Mouse (Mus musculus): ENCODE results near the gene Pitx1. TPM values are rescaled to one million over a fixed set of nuclear protein-coding genes. Genes with fewer than 3 reads are reported as not detected.

Gene Pitx1
- not detected for total RNA-seq (2021)
- long read RNA-seq, experiment 1: 0 reads
- long read RNA-seq, experiment 2: 0 reads

DNA sequence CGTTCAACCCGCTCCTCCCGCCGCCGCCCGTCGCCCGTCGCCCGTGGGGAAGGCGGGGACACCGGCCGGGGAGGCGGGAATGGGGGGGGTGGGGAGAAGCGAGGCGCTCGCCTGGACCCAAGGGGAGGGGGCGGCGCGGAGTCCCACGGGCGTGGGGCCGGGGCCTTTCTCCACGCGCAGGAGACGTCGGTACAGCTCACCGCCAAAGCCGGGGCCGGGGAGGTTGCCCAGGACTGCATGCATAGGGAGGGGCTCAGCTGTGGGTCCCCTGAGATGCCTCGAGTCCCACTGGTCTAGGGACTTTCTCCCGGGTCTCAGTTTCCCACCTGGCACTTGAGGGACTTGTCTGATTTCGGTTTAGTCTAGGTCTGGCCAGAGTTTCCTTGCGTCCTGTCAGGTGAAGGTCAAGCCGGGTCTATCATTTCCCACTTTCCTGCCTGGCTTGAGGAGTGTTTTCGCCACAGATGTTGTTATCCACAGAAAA lies at the start of gene Pitx1:
Pitx1 (minus strand) TSS at position 51 of the 484 bp plus-strand sequence.
- DNase-seq (ENCODE audit: low spot score in 2 of 2): no peak
- intact Hi-C loops (cut with DNase I): loop anchor here (10.0 kb wide), 1 partner anchor 239 kb away; no protein-coding TSS in a partner anchor

DNA sequence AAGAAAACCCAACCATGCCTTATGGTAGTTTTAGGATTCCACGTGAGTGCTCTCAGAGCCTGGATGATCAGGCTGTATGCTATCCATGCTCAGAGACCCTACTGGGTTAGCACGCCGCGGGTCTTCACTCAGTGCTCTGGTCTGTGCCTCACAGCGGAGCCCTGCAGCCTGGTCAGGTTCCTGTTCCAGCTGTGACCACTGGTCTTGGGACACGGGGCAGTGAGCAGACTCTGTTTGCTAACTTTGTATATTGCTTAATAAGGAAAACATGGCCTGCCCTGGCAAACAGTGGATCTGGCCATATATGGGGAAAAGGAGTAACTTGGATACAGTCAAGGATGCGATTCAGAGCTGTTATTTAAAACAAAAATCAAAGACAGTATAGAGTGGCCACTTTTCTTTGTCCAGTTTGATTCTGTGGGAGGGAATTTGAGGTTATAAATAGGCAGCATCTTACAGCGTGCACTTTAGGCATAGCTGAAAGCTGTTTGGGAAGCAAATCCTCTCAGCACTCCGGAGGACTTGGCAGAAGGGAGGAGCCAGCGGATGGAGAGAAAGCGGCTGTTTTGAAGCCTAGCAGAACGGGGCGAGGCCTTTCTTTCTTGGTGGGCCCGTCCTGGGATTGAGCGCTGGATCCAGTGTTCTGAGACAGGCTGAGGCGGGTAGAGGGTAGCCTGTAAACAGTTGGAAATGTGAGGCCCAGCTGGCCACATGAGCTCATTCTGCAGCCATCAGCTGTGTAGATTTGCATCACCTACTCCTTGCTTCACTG lies 45.6 kb upstream of the Pitx1 start:
- no peak for DNase-seq (ENCODE audit: low spot score in 2 of 2)
- intact Hi-C loops (cut with DNase I): no loop called here

DNA sequence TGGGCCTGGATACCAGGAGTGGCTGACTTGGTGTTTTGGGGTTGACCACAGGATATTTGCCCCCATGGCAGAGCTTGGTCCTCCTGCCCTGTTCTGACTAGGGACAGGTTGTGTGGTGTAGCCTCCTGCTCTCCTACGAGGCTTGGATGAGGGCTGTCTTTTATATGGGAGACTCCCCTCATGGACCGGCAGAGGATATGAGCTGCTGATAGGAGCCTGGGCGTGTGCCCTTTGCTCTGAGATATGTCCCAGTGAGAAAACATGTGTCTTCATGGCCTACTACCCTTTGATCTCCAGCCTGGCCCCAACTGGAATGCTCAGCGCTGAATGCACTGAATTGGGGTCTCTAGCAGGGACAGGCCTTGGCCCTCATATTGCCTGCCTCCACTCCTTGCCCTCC lies 42.4 kb upstream of the Pitx1 start:
- intact Hi-C loops (cut with DNase I): no loop called here
- DNase-seq (ENCODE audit: low spot score in 2 of 2): no peak

DNA sequence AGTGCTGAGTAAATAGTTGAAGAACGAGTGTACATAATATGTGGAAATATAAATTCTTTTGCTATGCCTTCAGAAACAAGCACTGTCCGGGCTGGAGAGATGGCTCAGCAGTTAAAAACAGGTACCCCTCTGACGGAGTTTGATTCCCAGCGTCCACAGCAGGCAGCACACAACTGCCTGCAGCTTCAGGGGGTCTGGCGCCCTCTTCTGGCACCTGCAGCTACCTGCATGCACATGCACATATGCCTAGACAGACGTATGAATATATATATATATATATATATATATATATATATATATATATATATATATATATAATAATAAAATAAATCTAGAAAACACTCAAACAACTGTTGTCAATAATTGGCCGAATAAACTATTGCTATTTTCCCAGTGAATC lies 35.4 kb upstream of the Pitx1 start:
- intact Hi-C loops (cut with DNase I): no loop called here
- DNase-seq (ENCODE audit: low spot score in 2 of 2): no peak

DNA sequence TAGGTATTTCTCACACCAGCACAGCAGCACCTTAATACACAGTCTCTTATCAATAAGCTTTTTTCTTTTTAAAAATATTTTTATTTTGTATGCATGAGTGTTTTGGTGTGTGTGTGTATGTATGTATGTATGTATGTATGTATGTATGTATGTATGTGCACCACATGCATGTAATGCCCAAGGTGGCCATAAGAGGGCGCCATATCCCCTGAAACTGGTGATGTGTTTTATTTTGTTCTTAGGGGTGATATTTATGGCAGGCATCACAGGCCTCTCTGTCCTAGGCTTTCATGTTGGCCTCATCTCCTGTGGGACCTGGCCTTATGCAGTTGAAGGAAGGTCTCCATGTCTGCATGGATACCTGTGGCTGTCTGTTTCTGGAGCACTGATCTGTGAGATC lies 34.0 kb upstream of the Pitx1 start:
- no peak for DNase-seq (ENCODE audit: low spot score in 2 of 2)
- intact Hi-C loops (cut with DNase I): no loop called here

DNA sequence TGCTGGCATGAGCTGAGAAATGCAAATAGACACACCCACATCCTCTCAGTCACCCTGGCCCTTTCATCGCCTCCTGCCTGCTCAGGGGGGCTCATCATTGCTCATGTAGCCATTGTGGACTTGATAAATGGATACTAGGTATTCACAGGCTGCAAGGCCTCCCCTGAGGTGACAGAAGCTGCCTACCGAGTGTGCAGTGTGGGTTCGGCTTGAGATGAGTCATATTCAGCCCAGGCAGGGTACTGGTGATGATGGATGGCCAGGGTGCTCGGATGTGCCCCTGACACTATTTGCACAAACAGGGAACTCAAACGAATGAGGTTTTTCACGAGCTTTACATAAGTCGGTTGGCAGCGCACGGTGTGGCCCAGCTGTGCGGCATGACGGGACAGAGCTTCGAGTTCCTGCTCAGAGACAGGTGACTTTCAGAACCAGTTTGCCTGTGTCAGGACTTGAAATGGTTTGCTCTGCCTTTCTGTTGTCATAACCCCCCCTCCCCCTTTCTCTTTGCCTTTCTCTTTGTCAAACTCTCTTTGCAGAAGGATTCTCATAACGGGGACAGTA lies 31.6 kb upstream of the Pitx1 start:
- no peak for DNase-seq (ENCODE audit: low spot score in 2 of 2)
- intact Hi-C loops (cut with DNase I): no loop called here

DNA sequence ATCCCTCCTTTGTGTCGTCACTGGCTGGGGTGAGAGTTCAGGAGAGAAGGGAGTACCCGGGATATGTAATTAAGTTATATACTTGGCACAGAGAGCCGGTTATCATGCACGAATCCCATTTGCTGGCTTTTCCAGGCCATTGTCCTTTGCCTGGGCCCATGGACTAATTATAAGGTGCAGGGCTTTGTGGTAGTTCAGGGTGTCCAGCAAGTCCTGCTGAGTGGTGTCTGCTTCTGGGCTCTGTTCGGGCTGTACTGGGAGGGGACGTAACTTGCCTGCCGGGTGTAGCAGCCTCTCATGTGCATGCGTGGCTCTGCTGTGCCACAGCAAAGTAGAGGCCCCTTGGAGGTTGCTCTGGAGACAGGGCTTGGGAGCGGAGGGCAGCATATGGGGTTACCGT lies 24.5 kb upstream of the Pitx1 start:
- intact Hi-C loops (cut with DNase I): no loop called here
- DNase-seq (ENCODE audit: low spot score in 2 of 2): no peak

DNA sequence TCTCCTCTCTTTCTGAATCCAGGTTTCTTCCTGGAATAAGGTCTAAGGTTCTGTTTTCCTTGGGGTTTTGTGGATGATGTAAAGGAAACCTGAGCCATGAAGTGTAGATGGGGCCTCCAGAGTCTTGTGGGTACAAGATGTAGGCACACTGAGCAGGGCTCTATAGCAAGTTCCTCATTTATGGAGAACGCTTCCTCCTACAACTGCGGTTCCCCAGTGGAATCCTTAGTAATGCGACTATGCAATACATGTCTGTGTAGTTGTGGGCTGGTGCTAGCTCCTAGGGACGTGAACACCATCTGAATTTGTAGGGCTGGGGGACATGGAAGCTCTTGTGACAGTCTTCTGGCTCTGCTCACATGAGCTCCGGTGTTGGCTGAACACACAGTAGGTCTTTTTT lies 22.5 kb upstream of the Pitx1 start:
- intact Hi-C loops (cut with DNase I): no loop called here
- no peak for DNase-seq (ENCODE audit: low spot score in 2 of 2)

DNA sequence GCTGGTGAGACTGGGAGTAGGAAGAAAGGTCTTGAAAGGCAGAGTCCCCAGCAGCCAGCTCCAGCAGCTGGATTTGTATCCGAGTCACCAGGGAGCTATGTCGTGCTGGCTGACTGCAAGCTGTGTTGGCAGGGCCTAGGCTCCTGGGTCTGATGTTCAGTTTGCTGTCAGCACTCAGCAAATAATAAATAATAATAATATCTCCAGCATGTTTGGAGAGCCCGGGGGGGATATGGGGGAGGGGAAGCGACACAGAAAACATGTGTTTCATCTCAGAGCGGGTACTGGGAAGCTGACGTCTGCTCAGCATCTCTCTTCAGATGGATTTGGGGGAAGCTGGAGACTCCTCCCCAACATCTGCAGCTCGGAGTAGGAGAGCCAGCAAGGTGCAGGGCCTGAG lies 19.8 kb upstream of the Pitx1 start:
- DNase-seq (ENCODE audit: low spot score in 2 of 2): no peak
- intact Hi-C loops (cut with DNase I): no loop called here

DNA sequence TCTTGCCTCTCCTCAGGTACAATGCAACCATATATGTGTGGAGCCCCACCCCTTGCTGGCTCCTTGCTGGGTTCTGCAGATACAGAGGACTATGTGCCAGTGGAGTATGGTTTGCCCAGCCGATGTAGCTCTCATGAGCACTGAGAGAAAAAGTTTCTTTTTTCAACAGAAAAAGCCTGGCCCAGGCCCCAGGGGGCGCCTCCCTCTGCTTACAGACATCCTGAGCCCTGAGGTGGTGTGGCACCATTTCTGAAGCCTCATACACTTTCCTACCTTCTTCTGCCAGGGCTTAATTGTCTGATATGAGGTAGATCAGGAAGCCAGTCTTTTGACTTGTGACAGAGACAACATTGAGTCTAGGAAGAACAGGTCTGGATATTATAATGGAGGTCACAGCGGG lies 16.2 kb upstream of the Pitx1 start:
- intact Hi-C loops (cut with DNase I): no loop called here
- no peak for DNase-seq (ENCODE audit: low spot score in 2 of 2)

DNA sequence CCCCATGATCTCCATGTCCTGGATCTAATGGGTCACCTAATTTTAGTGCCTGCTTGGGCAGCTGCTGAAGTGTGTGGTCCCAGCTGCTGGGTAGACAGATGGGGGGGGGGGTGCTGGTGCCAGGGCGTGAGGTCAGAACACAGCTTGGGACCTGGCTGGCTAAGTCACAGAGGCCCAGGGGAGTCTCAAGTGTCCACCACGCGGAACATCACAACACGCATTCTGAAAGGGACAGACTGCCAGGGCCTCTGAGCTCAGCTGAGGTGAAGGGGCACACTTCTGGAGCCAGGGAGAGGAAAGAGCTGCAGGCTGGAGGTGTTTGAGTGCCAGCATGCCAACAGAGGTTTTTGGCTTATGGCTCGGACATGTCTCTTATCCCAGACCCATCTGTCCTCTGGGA lies 14.7 kb upstream of the Pitx1 start:
- no peak for DNase-seq (ENCODE audit: low spot score in 2 of 2)
- intact Hi-C loops (cut with DNase I): no loop called here

DNA sequence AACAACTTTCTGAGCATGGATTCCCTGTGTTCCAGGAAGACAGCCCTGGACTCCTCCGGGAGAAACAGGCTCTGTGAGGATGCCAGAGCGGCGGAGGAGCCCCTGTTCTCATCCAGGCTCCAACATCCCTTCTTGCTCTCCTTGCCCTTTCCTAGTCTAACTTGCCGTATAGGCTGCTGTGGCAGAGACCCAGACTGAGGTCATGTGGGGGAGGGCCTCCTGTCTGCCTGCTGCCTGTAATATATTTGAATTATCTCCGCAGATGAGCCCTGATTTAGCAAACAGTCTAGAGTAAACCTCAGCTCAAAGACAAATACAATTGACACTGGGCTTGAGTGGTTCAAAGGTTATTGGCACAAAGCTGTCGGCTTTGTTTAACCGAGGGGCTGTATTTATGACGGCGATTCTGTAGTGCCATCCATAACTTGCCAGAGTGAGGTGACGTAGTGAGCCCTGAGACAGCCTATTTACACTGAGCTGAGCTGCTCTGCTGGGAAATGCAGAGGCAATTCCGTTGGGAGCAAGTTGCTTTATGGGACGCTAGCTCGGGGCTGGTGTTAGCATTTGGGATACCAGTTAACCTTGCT lies 12.7 kb upstream of the Pitx1 start:
- DNase-seq (ENCODE audit: low spot score in 2 of 2): no peak
- intact Hi-C loops (cut with DNase I): loop anchor here (10.0 kb wide), 1 partner anchor 206 kb away; no protein-coding TSS in a partner anchor

DNA sequence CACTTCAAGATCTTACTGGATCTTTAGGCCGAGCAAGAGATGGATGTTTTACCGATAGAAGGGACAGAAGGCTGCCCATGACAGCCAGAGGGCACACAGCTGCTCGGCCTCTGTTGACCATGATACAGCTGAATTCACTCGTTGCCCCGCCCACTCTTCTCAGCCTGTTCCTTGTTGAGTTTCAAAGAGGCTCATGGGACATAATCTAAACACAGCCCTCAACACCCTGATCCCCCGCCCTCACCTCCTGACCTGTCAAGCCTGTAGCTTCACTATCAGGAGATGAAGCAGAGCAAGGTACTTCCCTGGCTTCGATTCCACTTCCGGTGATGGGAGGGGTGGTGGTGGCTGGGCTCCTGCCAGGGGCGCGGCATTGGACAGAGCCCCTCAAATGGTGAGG lies 11.8 kb upstream of the Pitx1 start:
- DNase-seq (ENCODE audit: low spot score in 2 of 2): no peak
- intact Hi-C loops (cut with DNase I): loop anchor here (10.0 kb wide), 1 partner anchor 207 kb away; no protein-coding TSS in a partner anchor

DNA sequence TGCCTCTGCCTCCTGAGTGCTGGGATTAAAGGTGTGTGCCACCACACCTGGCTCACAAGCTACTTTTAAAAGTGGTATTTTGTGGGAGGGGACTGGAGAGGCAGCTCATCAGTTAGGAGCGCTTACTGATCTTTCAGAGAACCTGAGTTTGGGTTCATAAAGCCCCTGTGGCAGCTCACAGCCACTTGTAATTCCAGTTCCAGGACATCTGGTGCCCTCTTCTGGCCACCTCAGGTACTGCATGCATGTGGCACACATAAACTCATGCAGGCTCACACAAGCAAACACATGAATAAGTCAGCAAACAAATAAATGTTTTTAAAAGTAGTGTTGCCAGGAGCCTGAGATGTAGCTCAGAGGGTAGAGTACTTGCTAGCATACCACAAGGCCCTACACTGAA lies 7.7 kb upstream of the Pitx1 start:
- no peak for DNase-seq (ENCODE audit: low spot score in 2 of 2)
- intact Hi-C loops (cut with DNase I): loop anchor here (10.0 kb wide), 1 partner anchor 211 kb away; no protein-coding TSS in a partner anchor

DNA sequence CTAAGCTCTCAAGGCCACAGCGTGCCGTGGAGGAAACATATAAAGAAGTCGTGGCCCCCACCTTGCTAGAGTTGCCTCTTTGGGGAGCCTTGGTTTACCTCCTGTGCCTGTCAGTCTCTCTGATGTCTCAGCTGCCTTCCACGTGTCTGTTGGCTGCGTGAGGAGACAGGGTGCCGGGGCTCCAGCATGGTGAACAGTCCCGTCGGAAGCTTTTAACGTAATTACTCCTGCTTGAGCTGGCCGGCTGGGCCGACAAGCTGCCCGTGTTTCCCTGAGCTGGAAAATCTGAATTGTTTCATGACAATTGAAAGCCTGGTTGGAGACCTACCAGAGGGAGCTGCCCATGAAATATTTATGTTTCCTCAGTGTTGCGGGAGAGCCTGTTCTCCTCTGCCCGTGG lies 4.2 kb upstream of the Pitx1 start:
- DNase-seq (ENCODE audit: low spot score in 2 of 2): no peak
- intact Hi-C loops (cut with DNase I): loop anchor here (10.0 kb wide), 1 partner anchor 215 kb away; no protein-coding TSS in a partner anchor

DNA sequence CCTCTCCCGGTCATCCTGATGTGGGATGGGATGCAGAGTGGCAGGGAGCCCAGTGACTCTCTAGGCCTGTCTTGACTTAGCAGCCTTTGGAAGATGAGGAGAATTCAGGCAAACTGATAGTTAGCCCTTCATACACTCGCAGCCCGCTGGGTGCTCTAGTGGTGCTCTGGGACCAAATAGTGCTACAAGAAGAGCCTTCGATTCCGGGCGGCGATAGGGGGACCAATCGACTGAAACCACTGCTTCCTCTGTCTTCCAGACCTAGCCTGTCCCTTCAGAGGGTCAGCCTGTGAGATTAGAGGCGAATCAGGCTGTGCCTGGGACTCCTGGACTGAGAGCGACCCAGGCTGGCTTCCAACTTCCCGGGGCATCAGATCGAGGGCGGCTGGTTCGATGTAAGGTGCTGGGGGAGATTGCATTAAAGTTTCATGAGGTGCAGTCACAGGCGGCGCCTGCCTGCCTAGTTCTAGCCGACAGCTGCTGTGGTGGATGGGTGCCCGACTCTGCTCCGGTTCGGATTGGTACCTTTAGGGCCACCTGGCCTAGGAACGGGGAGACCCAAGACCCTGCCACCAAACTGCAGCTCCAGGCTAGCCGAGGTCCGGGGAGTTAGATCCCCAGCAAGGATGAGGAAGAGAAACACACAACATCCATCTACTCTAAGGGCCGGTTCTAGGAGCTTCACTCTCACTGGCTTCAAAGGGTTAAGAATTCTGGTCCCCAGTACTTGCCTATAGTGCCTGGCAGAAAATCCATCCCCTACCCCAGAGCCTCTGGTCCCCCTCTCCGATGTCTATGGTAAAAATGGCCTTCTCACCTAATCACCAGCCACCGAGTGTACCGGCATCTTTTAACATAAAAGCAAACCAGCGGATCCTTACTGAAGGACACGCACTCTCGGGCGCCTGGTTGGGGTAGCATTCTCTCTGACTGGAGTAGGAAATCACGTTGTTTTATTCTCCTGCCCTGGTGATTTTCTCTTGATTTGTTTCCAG lies 1.1 kb upstream of the Pitx1 start:
- DNase-seq (ENCODE audit: low spot score in 2 of 2): no peak
- intact Hi-C loops (cut with DNase I): loop anchor here (10.0 kb wide), 1 partner anchor 238 kb away; no protein-coding TSS in a partner anchor

DNA sequence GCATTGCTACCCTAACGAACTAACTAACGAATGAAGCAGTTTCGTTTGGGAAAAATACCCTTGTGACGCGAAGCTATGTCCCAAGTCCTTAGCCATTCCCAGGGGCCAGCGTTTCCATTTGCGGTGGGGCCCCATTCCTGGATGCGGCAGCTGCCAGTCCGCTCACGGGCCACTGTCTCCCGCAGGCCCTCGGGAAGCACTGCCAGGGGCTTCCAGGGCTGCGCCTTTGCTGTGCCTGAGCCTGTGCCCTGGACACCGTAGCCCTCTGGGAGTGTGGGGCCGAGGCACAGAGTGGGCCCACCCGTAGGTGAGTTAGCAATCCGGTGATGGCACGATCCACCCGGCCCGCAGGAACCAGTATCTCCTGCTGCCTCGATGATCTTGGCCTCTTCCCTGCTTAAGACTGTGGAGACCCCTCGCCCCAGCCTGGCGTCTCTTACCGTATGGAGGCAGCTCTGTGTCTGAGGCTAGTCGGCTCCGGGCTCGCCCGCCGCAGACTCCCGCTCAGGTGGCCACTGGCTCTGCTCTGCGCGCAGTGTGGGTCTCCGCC lies 369 bp downstream of the Pitx1 start:
- intact Hi-C loops (cut with DNase I): loop anchor here (10.0 kb wide), 1 partner anchor 239 kb away; no protein-coding TSS in a partner anchor
- DNase-seq (ENCODE audit: low spot score in 2 of 2): no peak

DNA sequence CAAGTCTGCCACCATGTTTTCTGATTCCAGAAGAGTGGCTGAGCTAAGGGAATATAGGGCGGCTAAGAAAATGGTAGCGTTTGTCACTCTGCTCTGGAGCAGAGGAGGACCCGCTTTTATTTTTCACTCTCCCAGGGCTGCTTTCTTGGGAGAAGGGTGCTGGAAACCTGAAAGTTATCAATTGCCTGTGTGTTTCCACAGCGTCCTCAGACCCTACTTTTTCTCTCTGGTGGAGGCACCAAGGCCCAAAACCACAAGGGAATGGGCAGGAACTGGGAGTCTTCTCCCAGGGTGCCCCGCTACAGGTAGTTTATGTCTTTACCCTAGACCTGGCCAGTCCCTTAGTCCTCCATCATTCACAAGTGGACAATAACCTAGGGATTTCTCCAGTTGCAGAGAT lies 1.3 kb downstream of the Pitx1 start:
- intact Hi-C loops (cut with DNase I): loop anchor here (10.0 kb wide), 1 partner anchor 240 kb away; no protein-coding TSS in a partner anchor
- no peak for DNase-seq (ENCODE audit: low spot score in 2 of 2)

DNA sequence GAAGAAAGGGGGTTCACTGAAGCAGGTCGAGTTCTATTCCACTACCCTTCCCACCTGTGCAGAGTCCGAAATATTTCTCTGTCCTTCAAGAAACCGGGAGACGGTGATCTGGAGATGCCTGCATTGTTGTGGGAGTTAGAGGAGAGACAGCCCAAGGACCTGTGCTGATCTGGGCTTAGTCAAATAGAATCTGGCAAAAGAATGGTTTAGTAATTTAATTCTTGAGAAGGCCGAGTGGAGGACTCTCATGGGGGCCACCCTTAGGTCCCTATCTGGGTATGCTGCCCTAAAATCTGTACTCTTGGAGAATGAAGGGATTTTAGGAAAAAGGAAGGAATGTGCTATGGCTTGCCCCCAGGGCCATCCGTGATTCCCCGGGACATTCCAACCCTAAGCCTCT lies 2.1 kb downstream of the Pitx1 start:
- DNase-seq (ENCODE audit: low spot score in 2 of 2): no peak
- intact Hi-C loops (cut with DNase I): loop anchor here (10.0 kb wide), 1 partner anchor 241 kb away; no protein-coding TSS in a partner anchor

All from left cerebral cortex, postnatal 14 days (tissue).